Mouse (Mus musculus) midbrain, embryonic 15.5 days (tissue): ENCODE measurements around the gene Wnt7a. TPM values are rescaled to one million over a fixed set of nuclear protein-coding genes. Genes with fewer than 3 reads are reported as not detected.

Experiments
- ATAC-seq: fragments of 200-750 bp; cut with Nextera tagmentation; replicated peaks from 2 replicates; pipeline ENCODE4 v1.8.0; 2017; ENCODE audit warnings: moderate TSS enrichment
- H3K27ac ChIP-seq: fragments of 300-500 bp; sonication (generic); 2 replicates; pipeline ENCODE4 v1.5.1; 2015; ENCODE audit warnings: mild to moderate bottlenecking, inconsistent platforms
- H3K27me3 ChIP-seq: fragments of 300-500 bp; sonication (generic); replicated peaks from 2 replicates; pipeline ENCODE4 v1.6.1; 2015; ENCODE audit warnings: inconsistent platforms
- H3K36me3 ChIP-seq: fragments of 300-500 bp; sonication (generic); replicated peaks from 2 replicates; pipeline ENCODE4 v1.6.1; 2015; ENCODE audit warnings: inconsistent platforms
- H3K4me1 ChIP-seq: fragments of 300-500 bp; sonication (generic); 2 replicates; pipeline ENCODE4 v1.6.1; 2015; ENCODE audit warnings: inconsistent platforms
- H3K4me2 ChIP-seq: fragments of 300-500 bp; sonication (generic); 2 replicates; pipeline ENCODE4 v1.6.1; 2015; ENCODE audit warnings: inconsistent platforms, mild to moderate bottlenecking, moderate library complexity
- H3K4me3 ChIP-seq: fragments of 300-500 bp; sonication (generic); 2 replicates; pipeline ENCODE4 v1.5.1; 2015; ENCODE audit warnings: mild to moderate bottlenecking, inconsistent platforms
- H3K9ac ChIP-seq: fragments of 300-500 bp; sonication (generic); 2 replicates; pipeline ENCODE4 v1.6.1; 2015; ENCODE audit warnings: mild to moderate bottlenecking, inconsistent platforms
- H3K9me3 ChIP-seq: fragments of 300-500 bp; sonication (generic); 2 replicates; pipeline ENCODE4 v1.6.1; 2016; ENCODE audit warnings: inconsistent platforms
- WGBS: fragments of 180-500 bp; shearing (Covaris S2); methylation state at CpG from one replicate; pipeline ENCODE4 v1.1.7; 2015; ENCODE audit warnings: mixed read lengths; 5-methylcytosine and 5-hydroxymethylcytosine counted together
- polyA plus RNA-seq: library from polyadenylated mRNA; unstranded; fragments of >200 nt; fragmentation: Nextera tagmentation; extraction: Ambion mirVana; gene quantifications from 2 replicates; pipeline ENCODE4 v1.2.1, GENCODE M21; 2015

The Wnt7a gene
- polyA plus RNA-seq, 1 experiment from 2014 or later = 12.5 TPM

DNA sequence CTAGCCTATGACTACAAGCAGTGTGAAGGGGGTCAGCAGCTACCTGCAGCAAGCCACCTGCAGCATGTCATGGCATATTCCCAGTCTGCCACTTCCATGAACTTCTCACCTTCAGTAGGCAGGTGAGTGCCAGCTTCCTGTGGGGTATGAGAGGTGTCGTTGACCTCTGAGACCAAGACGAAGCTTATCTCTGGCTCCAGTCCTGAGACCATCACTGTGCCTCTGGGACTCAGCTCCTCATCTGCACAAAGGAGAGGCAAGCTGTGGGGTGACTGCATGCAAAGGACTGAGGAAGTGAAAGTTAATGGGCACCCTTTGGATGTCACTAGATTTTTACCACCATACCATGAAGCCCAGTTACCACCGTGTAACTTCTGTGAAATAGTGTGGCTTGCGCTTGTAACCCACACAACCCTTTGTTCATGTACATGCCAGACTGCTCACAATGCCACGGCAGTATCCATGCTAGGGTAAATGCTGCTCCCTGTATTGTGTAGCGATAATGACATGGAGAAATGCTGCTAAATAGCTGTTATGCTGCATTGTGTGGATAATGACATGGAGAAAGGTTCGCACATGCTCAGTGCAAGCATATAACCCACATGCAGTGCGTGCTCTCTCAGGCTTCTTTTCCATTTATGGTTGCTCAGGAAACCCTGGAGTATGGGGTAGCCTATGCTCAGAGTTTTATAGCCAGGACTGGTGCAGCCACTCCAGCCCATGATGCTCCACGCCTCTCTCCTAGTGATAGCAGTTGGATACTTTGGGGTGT lies 89.0 kb downstream of the Wnt7a start:
- Histone ChIP-seq H3K27me3 (no peaks in the 10 kb centered on the region), H3K36me3 (no peaks in the 10 kb centered on the region), H3K9me3 (no peaks in the 10 kb centered on the region), H3K27ac (peak overlapping the region; percentile 13; the same call in 1 of the 2 replicates), H3K4me3 (no peak overlapping the region), H3K9ac (no peak overlapping the region), H3K4me2 (no peak overlapping the region), H3K4me1 (peaks cover 15% of the 10 kb centered on the region; the same call in 1 of the 2 replicates)
- WGBS = 65% methylated on average over 9 of the region's 9 CpGs
- ATAC-seq = peak; percentile 72

Other genes starting within 250 kb of the Wnt7a start
- 15.1 and 16.7 TPM in 2 replicates for gene Fbln2, start 198.9 kb downstream of the Wnt7a start, polyA plus RNA-seq
- gene Chchd4, start 62.2 kb upstream of the Wnt7a start, polyA plus RNA-seq = 39.6 and 40.7 TPM in 2 replicates
- gene Tmem43, start 62.3 kb upstream of the Wnt7a start, polyA plus RNA-seq = 51.6 and 52.0 TPM in 2 replicates
- 20.6 and 21.9 TPM in 2 replicates for gene Xpc, start 104.5 kb upstream of the Wnt7a start, polyA plus RNA-seq
- 149 and 152 TPM in 2 replicates for gene Lsm3, start 104.6 kb upstream of the Wnt7a start, polyA plus RNA-seq